Mouse (Mus musculus) liver, embryonic 16.5 days (tissue): ENCODE measurements around the gene Cep97. TPM values are rescaled to one million over a fixed set of nuclear protein-coding genes. Genes with fewer than 3 reads are reported as not detected.
A peak's percentile ranks its signal among the peaks of the same experiment; 100 is the strongest.

ENCODE experiments used
- ATAC-seq: fragments of 200-750 bp; cut with Nextera tagmentation; 2 replicates; pipeline ENCODE4 v1.8.0; 2017; ENCODE audit warnings: low read depth, mild to moderate bottlenecking, moderate number of reproducible peaks, moderate library complexity
- H3K27ac ChIP-seq: fragments of 300-500 bp; sonication (generic); 2 replicates; pipeline ENCODE4 v1.5.1; 2014; ENCODE audit warnings: mild to moderate bottlenecking, low read length
- H3K27me3 ChIP-seq: fragments of 300-500 bp; sonication (generic); 2 replicates; pipeline ENCODE4 v1.6.1; 2014; ENCODE audit warnings: low read depth, low read length, mixed read lengths; ENCODE audit not compliant: control insufficient read depth, insufficient read depth
- H3K36me3 ChIP-seq: fragments of 300-500 bp; sonication (generic); 2 replicates; pipeline ENCODE4 v1.6.1; 2014; ENCODE audit warnings: mild to moderate bottlenecking; ENCODE audit not compliant: control insufficient read depth, insufficient read depth
- H3K4me1 ChIP-seq: fragments of 300-500 bp; sonication (generic); 2 replicates; pipeline ENCODE4 v1.6.1; 2014; ENCODE audit warnings: low read depth, low read length, mixed read lengths; ENCODE audit not compliant: control insufficient read depth
- H3K4me2 ChIP-seq: fragments of 300-500 bp; sonication (generic); 2 replicates; pipeline ENCODE4 v1.6.1; 2014; ENCODE audit warnings: low read depth, low read length, mixed read lengths
- H3K4me3 ChIP-seq: fragments of 300-500 bp; sonication (generic); 2 replicates; pipeline ENCODE4 v1.5.1; 2014; ENCODE audit warnings: low read depth, mild to moderate bottlenecking, low read length
- H3K9ac ChIP-seq: fragments of 300-500 bp; sonication (generic); 2 replicates; pipeline ENCODE4 v1.6.1; 2014; ENCODE audit warnings: low read depth, low read length
- H3K9me3 ChIP-seq: fragments of 300-500 bp; sonication (generic); replicated peaks from 2 replicates; pipeline ENCODE4 v1.6.1; 2016; ENCODE audit warnings: low read length; ENCODE audit not compliant: control insufficient read depth
- WGBS: fragments of 180-500 bp; shearing (Covaris S2); extraction: QIAGEN DNeasy Blood & Tissue Kit; methylation state at CpG from one replicate; pipeline ENCODE4 v1.1.7; 2014; ENCODE audit not compliant: insufficient replicate concordance; 5-methylcytosine and 5-hydroxymethylcytosine counted together
- polyA plus RNA-seq: library from polyadenylated mRNA; unstranded; fragments of >200 nt; fragmentation: Nextera tagmentation; extraction: Ambion mirVana; gene quantifications from 2 replicates; pipeline ENCODE4 v1.2.1, GENCODE M21; 2015

The Cep97 gene
- polyA plus RNA-seq, 1 experiment from 2014 or later, result 3.7 TPM

DNA sequence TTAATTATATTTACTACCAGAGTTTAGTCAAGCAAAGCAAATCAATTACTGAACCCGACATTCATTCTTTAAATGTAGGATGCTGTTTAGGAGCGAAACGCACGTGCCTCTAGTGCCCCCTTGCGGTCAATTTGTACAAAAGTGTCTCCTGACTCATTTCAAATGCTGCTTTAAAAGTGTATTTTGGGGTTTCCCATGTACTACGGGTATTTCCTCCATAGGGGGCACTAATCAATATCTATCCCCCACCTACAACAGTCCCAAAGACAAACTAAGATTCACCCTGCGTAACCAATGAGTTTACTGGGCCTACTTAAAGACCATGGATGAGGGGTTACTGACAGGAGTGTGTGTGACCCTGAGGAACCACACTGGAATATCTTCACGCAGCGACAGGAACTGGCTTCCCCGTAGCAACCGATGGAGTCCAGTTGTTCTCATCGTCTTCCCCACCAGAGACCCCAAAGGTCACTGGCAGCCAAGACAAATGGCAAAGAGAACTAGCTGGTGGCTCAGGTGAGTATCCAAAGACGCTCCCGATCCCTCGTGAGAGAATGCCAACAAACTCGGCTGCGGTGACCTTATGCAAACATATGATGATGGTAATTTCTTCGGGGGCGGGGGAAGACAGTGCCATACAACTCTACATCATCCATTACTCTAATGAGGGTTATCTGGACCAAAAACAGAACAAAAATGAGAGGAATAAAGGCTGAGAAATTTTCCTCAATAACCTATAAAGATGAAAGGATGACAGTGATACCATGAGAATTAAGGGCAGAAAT, 81.5 kb downstream of the Cep97 start:
- Histone ChIP-seq H3K9ac (no peak overlapping the region), H3K27ac (no peak overlapping the region), H3K4me2 (no peak overlapping the region), H3K9me3 (no peaks in the 10 kb centered on the region), H3K4me3 (no peak overlapping the region), H3K27me3 (no peaks in the 10 kb centered on the region), H3K36me3 (no peaks in the 10 kb centered on the region), H3K4me1 (no peaks in the 10 kb centered on the region)
- WGBS, result 49% methylated on average over 19 of the region's 19 CpGs
- 0 out of 2 replicates have a peak, but pooled peaks have one; percentile 19 for ATAC-seq

DNA sequence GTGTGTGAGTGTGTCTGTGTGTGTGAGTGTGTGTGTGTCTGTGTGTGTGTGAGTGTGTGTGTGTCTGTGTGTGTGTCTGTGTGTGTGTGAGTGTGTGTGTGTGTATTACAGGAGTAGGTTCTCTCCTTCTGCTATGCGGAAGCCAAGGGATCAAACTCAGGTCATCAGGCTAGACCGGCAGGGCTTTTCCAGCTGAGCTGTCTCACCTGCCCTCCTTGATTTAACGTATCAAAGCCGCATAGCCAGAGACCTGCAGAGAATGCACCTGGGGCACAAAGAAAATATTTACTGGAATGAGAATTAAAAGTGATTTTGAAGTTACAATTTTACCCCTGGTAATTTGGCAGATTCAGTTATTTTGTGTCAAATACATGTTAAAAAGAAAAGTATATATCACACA, 82.1 kb downstream of the Cep97 start:
- Histone ChIP-seq H3K4me3 (no peak overlapping the region), H3K36me3 (no peaks in the 10 kb centered on the region), H3K27me3 (no peaks in the 10 kb centered on the region), H3K27ac (no peak overlapping the region), H3K9ac (no peak overlapping the region), H3K4me1 (no peaks in the 10 kb centered on the region), H3K9me3 (no peaks in the 10 kb centered on the region), H3K4me2 (no peak overlapping the region)
- ATAC-seq, result no peak
- WGBS, result 74% methylated on average over 4 of the region's 4 CpGs

DNA sequence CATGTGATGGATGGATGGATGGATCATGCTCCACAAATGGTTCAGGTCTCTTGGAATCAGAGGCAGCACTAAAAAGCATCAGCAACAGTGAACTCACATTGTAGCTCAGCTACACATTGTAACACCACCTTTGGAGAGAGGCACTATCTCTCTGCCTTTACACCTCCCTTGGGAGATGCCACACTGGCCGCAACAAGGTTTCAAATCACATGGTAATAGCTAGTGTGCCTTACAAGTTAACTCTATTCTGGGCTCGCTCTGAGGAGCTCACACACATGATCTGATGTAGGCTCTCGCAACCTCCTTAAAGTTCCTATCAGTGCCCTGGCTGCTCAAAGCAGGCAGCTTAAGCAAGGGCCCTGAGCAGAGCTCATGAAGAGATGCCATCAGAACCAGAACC, 84.2 kb downstream of the Cep97 start:
- Histone ChIP-seq H3K4me3 (no peak overlapping the region), H3K27me3 (no peaks in the 10 kb centered on the region), H3K4me2 (no peak overlapping the region), H3K36me3 (no peaks in the 10 kb centered on the region), H3K27ac (no peak overlapping the region), H3K9me3 (no peaks in the 10 kb centered on the region), H3K4me1 (no peaks in the 10 kb centered on the region), H3K9ac (no peak overlapping the region)
- no peak for ATAC-seq
- 81% methylated on average over 3 of the region's 3 CpGs for WGBS

Other genes starting within 250 kb of the Cep97 start
- 2.2 and 2.3 TPM in 2 replicates for gene Nfkbiz, start 96.0 kb downstream of the Cep97 start, polyA plus RNA-seq
- 0.60 and 0.64 TPM in 2 replicates for gene Nxpe3, start 39.6 kb downstream of the Cep97 start, polyA plus RNA-seq
- 300 and 356 TPM in 2 replicates for gene Rpl24, start 31.4 kb upstream of the Cep97 start, polyA plus RNA-seq
- gene Zbtb11, start 39.0 kb upstream of the Cep97 start, polyA plus RNA-seq, result 7.9 and 8.3 TPM in 2 replicates
- 76.6 and 88.9 TPM in 2 replicates for gene Pcnp, start 94.9 kb upstream of the Cep97 start, polyA plus RNA-seq
- gene Trmt10c, start 103.0 kb upstream of the Cep97 start, polyA plus RNA-seq, result 11.0 and 12.9 TPM in 2 replicates
- gene Senp7, start 113.5 kb upstream of the Cep97 start, polyA plus RNA-seq, result 16.0 TPM in 2 replicates